Mouse (Mus musculus): Measurements from ENCODE around the gene Arhgef10l. TPM values are rescaled to one million over a fixed set of nuclear protein-coding genes. Genes with fewer than 3 reads are reported as not detected.

The Arhgef10l gene
- polyA plus RNA-seq, 1 experiment = 52.7 TPM

DNA sequence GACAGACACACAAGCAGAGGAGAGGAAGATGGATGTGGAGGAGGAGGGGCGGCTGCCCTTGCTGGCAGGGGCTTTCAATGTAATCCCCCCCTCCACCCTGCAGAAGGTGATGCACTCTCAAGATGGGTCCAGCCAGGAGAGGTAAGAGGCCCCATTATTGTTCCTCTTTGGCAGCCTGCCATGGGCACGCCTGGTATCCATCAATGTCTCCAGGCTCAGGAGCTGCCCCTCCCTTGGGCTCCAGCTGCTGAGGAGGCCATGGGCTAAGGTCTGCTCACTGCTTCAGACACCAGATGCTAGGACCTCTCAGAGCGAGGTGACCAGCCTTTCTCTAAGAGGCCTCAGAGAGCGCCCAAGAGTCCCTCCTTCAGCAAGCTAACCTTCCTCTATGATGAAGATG, 152.0 kb downstream of the Arhgef10l start:
- WGBS = 78% methylated on average over 4 of the region's 4 CpGs

GRCm38 (mm10) chr4:140509856-140510255, 156.0 kb downstream of the Arhgef10l start:
- Histone ChIP-seq H3K27ac (ENCODE audit: insufficient read depth, low read length) (no peak overlapping the region), H3K4me1 (ENCODE audit: control insufficient read depth, insufficient read depth, low read length) (no peaks in the 10 kb centered on the region), H3K27me3 (ENCODE audit: control insufficient read depth, insufficient read depth, low read length) (no peaks in the 10 kb centered on the region), H3K4me3 (replicated peaks; ENCODE audit: insufficient read depth, low read depth, low read length) (no peak overlapping the region)
- DNase-seq = no peak
- TF ChIP-seq POLR2A (IDR thresholded peaks at IDR 0.05; ENCODE audit: borderline replicate concordance, insufficient read depth, low read length) = no peak
- no peak for TF ChIP-seq CTCF (IDR thresholded peaks at IDR 0.05; ENCODE audit: borderline replicate concordance, insufficient read depth, low read depth, low read length)

More for the DNA sequence above, 152.0 kb downstream of the Arhgef10l start:
- Histone ChIP-seq H3K4me1 (ENCODE audit: control insufficient read depth, insufficient read depth, low read length) (no peaks in the 10 kb centered on the region), H3K27me3 (ENCODE audit: control insufficient read depth, insufficient read depth, low read length) (no peaks in the 10 kb centered on the region), H3K4me3 (replicated peaks; ENCODE audit: insufficient read depth, low read depth, low read length) (no peak overlapping the region), H3K27ac (ENCODE audit: insufficient read depth, low read length) (no peak overlapping the region)
- TF ChIP-seq POLR2A (IDR thresholded peaks at IDR 0.05; ENCODE audit: borderline replicate concordance, insufficient read depth, low read length) (no peak), CTCF (IDR thresholded peaks at IDR 0.05; ENCODE audit: borderline replicate concordance, insufficient read depth, low read depth, low read length) (no peak)
- DNase-seq = no peak

DNA sequence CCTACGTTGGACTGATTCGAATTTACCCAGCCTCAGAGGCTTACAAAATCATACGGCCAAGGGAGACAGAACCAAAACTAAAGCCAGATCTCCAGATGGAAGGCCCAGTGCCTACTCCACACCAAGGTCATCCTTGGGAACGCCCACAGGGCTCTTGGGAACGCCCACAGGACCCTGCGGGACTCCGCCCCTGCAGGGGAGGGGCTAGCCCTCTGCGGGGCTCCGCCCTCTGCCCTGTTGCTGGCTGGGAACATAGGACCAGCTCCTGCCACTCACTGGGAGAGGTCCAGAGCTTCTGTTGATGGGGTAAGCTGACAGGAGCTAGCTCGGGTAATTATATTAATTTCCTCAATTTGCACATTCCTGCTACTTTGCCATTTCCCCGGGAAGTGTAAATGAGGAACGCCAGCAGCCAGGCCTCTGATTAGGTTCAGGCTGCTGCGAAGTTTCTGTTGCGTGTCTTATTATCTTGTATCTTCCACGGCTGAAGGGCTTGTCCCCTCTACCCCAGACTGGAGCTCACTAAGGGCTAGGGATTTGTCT, 158.6 kb downstream of the Arhgef10l start:
- DNase-seq = no peak
- Histone ChIP-seq H3K4me3 (replicated peaks; ENCODE audit: insufficient read depth, low read depth, low read length) (no peak overlapping the region), H3K4me1 (ENCODE audit: control insufficient read depth, insufficient read depth, low read length) (no peaks in the 10 kb centered on the region), H3K27me3 (ENCODE audit: control insufficient read depth, insufficient read depth, low read length) (no peaks in the 10 kb centered on the region), H3K27ac (ENCODE audit: insufficient read depth, low read length) (no peak overlapping the region)
- no peak for TF ChIP-seq POLR2A (IDR thresholded peaks at IDR 0.05; ENCODE audit: borderline replicate concordance, insufficient read depth, low read length)
- 47% methylated on average over 15 of the region's 15 CpGs for WGBS

- 95% methylated on average over 3 of the region's 3 CpGs for WGBS
- no peak for TF ChIP-seq POLR2A (IDR thresholded peaks at IDR 0.05; ENCODE audit: borderline replicate concordance, insufficient read depth, low read length)
- TF ChIP-seq CTCF (IDR thresholded peaks at IDR 0.05; ENCODE audit: borderline replicate concordance, insufficient read depth, low read depth, low read length) = no peak
- Histone ChIP-seq H3K4me3 (replicated peaks; ENCODE audit: insufficient read depth, low read depth, low read length) (no peak overlapping the region), H3K27me3 (ENCODE audit: control insufficient read depth, insufficient read depth, low read length) (no peaks in the 10 kb centered on the region; the same call in 1 of the 2 replicates), H3K4me1 (ENCODE audit: control insufficient read depth, insufficient read depth, low read length) (no peaks in the 10 kb centered on the region), H3K27ac (ENCODE audit: insufficient read depth, low read length) (no peak overlapping the region)
- no peak for DNase-seq
Measured at GRCm38 (mm10) chr4:140505608-140506002, 160.2 kb downstream of the Arhgef10l start.

GRCm38 (mm10) chr4:140504921-140505607, 160.7 kb downstream of the Arhgef10l start:
- Histone ChIP-seq H3K4me1 (ENCODE audit: control insufficient read depth, insufficient read depth, low read length) (no peaks in the 10 kb centered on the region), H3K27ac (ENCODE audit: insufficient read depth, low read length) (no peak overlapping the region), H3K4me3 (replicated peaks; ENCODE audit: insufficient read depth, low read depth, low read length) (no peak overlapping the region), H3K27me3 (ENCODE audit: control insufficient read depth, insufficient read depth, low read length) (no peaks in the 10 kb centered on the region; the same call in 1 of the 2 replicates)
- DNase-seq = no peak
- 76% methylated on average over 19 of the region's 19 CpGs for WGBS
- TF ChIP-seq POLR2A (IDR thresholded peaks at IDR 0.05; ENCODE audit: borderline replicate concordance, insufficient read depth, low read length) (no peak), CTCF (IDR thresholded peaks at IDR 0.05; ENCODE audit: borderline replicate concordance, insufficient read depth, low read depth, low read length) (no peak)

- no peak for DNase-seq
- H3K4me1 ChIP-seq (ENCODE audit: control insufficient read depth, insufficient read depth, low read length) = no peaks in the 10 kb centered on the region
- H3K27ac ChIP-seq (ENCODE audit: insufficient read depth, low read length) = no peak overlapping the region
- no peak overlapping the region for H3K4me3 ChIP-seq (replicated peaks; ENCODE audit: insufficient read depth, low read depth, low read length)
- H3K27me3 ChIP-seq (ENCODE audit: control insufficient read depth, insufficient read depth, low read length) = no peaks in the 10 kb centered on the region; the same call in 1 of the 2 replicates
- WGBS = 35% methylated on average over 16 of the region's 16 CpGs
- TF ChIP-seq POLR2A (IDR thresholded peaks at IDR 0.05; ENCODE audit: borderline replicate concordance, insufficient read depth, low read length) (no peak), CTCF (IDR thresholded peaks at IDR 0.05; ENCODE audit: borderline replicate concordance, insufficient read depth, low read depth, low read length) (no peak)
Measured at GRCm38 (mm10) chr4:140504067-140504913, 161.5 kb downstream of the Arhgef10l start.

DNA sequence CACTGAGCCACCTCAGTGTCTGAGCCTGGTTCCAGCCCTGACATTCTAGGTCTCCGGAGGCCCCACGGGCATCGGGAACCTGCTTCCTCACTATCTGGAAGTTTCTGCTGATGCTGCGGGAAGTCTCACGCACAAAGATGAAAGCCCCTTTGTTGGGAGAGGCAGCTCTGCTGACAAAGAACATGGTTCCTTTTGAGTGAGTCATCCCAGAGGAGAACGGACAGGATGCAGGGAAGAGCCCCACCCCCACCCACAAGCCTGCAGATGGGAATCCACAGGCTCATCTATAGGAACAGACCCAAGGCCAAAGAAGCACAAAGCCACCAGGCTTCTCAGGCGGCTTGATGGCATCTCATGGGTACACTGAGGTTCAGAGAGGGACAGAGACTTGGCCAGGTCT, 165.0 kb downstream of the Arhgef10l start:
- TF ChIP-seq POLR2A (IDR thresholded peaks at IDR 0.05; ENCODE audit: borderline replicate concordance, insufficient read depth, low read length) (no peak), CTCF (IDR thresholded peaks at IDR 0.05; ENCODE audit: borderline replicate concordance, insufficient read depth, low read depth, low read length) (no peak)
- DNase-seq = no peak
- 70% methylated on average over 7 of the region's 7 CpGs for WGBS
- H3K4me1 ChIP-seq (ENCODE audit: control insufficient read depth, insufficient read depth, low read length) = no peaks in the 10 kb centered on the region
- no peaks in the 10 kb centered on the region; the same call in 1 of the 2 replicates for H3K27me3 ChIP-seq (ENCODE audit: control insufficient read depth, insufficient read depth, low read length)
- H3K4me3 ChIP-seq (replicated peaks; ENCODE audit: insufficient read depth, low read depth, low read length) = no peak overlapping the region
- no peak overlapping the region for H3K27ac ChIP-seq (ENCODE audit: insufficient read depth, low read length)
